Mouse (Mus musculus) MEL (cell line): ENCODE measurements around the gene Runx1. TPM values are rescaled to one million over a fixed set of nuclear protein-coding genes. Genes with fewer than 3 reads are reported as not detected.

ENCODE experiments used
- DNase-seq: peaks from one replicate; pipeline ENCODE4 v3.0.0; 2011; ENCODE audit warnings: low read depth, low spot score
- H3K27ac ChIP-seq: 2 replicates; pipeline ENCODE4 v1.5.1; 2012; ENCODE audit warnings: low read depth, mild to moderate bottlenecking, control low read depth, low read length, moderate library complexity; ENCODE audit not compliant: control insufficient read depth
- H3K27me3 ChIP-seq, 2 experiments: fragments of 150-350 bp in 1 of 2; sonication (generic) in 1 of 2; 2 replicates each; pipeline ENCODE4 v1.6.1; 2012; ENCODE audit warnings: low read length in 2 of 2, mild to moderate bottlenecking in 2 of 2, improper control_type of control experiment in 1 of 2, moderate library complexity in 1 of 2; ENCODE audit not compliant: insufficient read depth in 2 of 2, control insufficient read depth in 1 of 2
- H3K36me3 ChIP-seq, 2 experiments: 2 replicates each; pipeline ENCODE4 v1.6.1; 2012 to 2014; ENCODE audit warnings: low read length in 2 of 2, improper control_type of control experiment in 1 of 2, inconsistent platforms in 1 of 2, mild to moderate bottlenecking in 1 of 2; ENCODE audit not compliant: insufficient read depth in 2 of 2, control insufficient read depth in 1 of 2
- H3K4me1 ChIP-seq, 2 experiments: fragments of 150-350 bp in 1 of 2; sonication (generic) in 1 of 2; 2 replicates each; pipeline ENCODE4 v1.6.1; 2012; ENCODE audit warnings: low read length in 2 of 2, improper control_type of control experiment in 1 of 2, mild to moderate bottlenecking in 1 of 2; ENCODE audit not compliant: insufficient read depth in 2 of 2, control insufficient read depth in 1 of 2
- H3K4me3 ChIP-seq, 2 experiments: fragments of 150-350 bp in 1 of 2; sonication (generic) in 1 of 2; 2 replicates each; pipeline ENCODE4 v1.5.1; 2012; ENCODE audit warnings: low read depth in 2 of 2, low read length in 2 of 2, mild to moderate bottlenecking in 2 of 2, moderate library complexity in 2 of 2, control low read depth in 1 of 2, improper control_type of control experiment in 1 of 2; ENCODE audit not compliant: control insufficient read depth in 1 of 2, insufficient read depth in 1 of 2
- H3K79me2 ChIP-seq: 2 replicates; pipeline ENCODE4 v1.6.1; 2012; ENCODE audit warnings: mild to moderate bottlenecking, low read length, moderate library complexity; ENCODE audit not compliant: control insufficient read depth, poor library complexity, insufficient read depth
- H3K9ac ChIP-seq: 2 replicates; pipeline ENCODE4 v1.6.1; 2012; ENCODE audit warnings: low read depth, mild to moderate bottlenecking, control low read depth, low read length, moderate library complexity; ENCODE audit not compliant: control insufficient read depth, poor library complexity, severe bottlenecking
- H3K9me3 ChIP-seq: fragments of 150-350 bp; sonication (generic); replicated peaks from 2 replicates; pipeline ENCODE4 v1.6.1; 2012; ENCODE audit warnings: mild to moderate bottlenecking, low read length, improper control_type of control experiment, moderate library complexity; ENCODE audit not compliant: insufficient read depth
- BHLHE40 ChIP-seq: IDR thresholded peaks from 2 replicates; pipeline ENCODE4 v1.6.1; 2012; ENCODE audit warnings: low read depth, mild to moderate bottlenecking, inconsistent platforms, low read length, improper control_type of control experiment, borderline replicate concordance
- CHD1 ChIP-seq: IDR thresholded peaks from 2 replicates; pipeline ENCODE4 v1.6.1; 2012; ENCODE audit warnings: low read depth, mild to moderate bottlenecking, inconsistent platforms, low read length, improper control_type of control experiment
- CHD2 ChIP-seq: IDR thresholded peaks from 2 replicates; pipeline ENCODE4 v1.6.1; 2011; ENCODE audit warnings: low read length, improper control_type of control experiment
- CTCF ChIP-seq, 3 experiments: IDR thresholded peaks in 2 of 3; conservative IDR thresholded peaks in 1 of 3; 2 replicates each; pipeline ENCODE4 v1.5.1; 2011 to 2012; ENCODE audit warnings: low read length in 3 of 3, low read depth in 2 of 3, mild to moderate bottlenecking in 2 of 3, improper control_type of control experiment in 1 of 3, inconsistent platforms in 1 of 3, mixed read lengths in 1 of 3, moderate library complexity in 1 of 3; ENCODE audit not compliant: control insufficient read depth in 1 of 3, insufficient read depth in 1 of 3, poor library complexity in 1 of 3, severe bottlenecking in 1 of 3
- E2F4 ChIP-seq: IDR thresholded peaks from 2 replicates; pipeline ENCODE4 v1.6.1; 2011; ENCODE audit warnings: low read depth, low read length, improper control_type of control experiment, borderline replicate concordance
- ELF1 ChIP-seq: IDR thresholded peaks from 2 replicates; pipeline ENCODE4 v1.6.1; 2014; ENCODE audit warnings: low read depth, mild to moderate bottlenecking, inconsistent platforms, low read length, improper control_type of control experiment, moderate library complexity
- EP300 ChIP-seq, 2 experiments: IDR thresholded peaks; 2 replicates each; pipeline ENCODE4 v1.6.1; 2011; ENCODE audit warnings: improper control_type of control experiment in 2 of 2, low read length in 2 of 2, low read depth in 1 of 2, mild to moderate bottlenecking in 1 of 2
- ETS1 ChIP-seq: IDR thresholded peaks from 2 replicates; pipeline ENCODE4 v1.6.1; 2012; ENCODE audit warnings: low read depth, mild to moderate bottlenecking, inconsistent platforms, low read length, improper control_type of control experiment, moderate library complexity
- GABPA ChIP-seq: IDR thresholded peaks from 2 replicates; pipeline ENCODE4 v1.6.1; 2012; ENCODE audit warnings: low read depth, mild to moderate bottlenecking, inconsistent platforms, low read length, improper control_type of control experiment, moderate library complexity
- HCFC1 ChIP-seq: IDR thresholded peaks from 2 replicates; pipeline ENCODE4 v1.6.1; 2012; ENCODE audit warnings: low read depth, mild to moderate bottlenecking, inconsistent platforms, low read length, improper control_type of control experiment, moderate library complexity
- KAT2A ChIP-seq: conservative IDR thresholded peaks from 2 replicates; pipeline ENCODE4 v1.6.1; 2012; ENCODE audit warnings: low read depth, low read length, improper control_type of control experiment, inconsistent platforms
- MAFK ChIP-seq: IDR thresholded peaks from 2 replicates; pipeline ENCODE4 v1.6.1; 2011; ENCODE audit warnings: low read depth, mild to moderate bottlenecking, low read length, improper control_type of control experiment, borderline replicate concordance
- MAX ChIP-seq: IDR thresholded peaks from 2 replicates; pipeline ENCODE4 v1.6.1; 2011; ENCODE audit warnings: low read length, improper control_type of control experiment
- MAZ ChIP-seq: IDR thresholded peaks from 2 replicates; pipeline ENCODE4 v1.6.1; 2012; ENCODE audit warnings: low read depth, mild to moderate bottlenecking, inconsistent platforms, low read length, improper control_type of control experiment
- MEF2A ChIP-seq: IDR thresholded peaks from 2 replicates; pipeline ENCODE4 v1.6.1; 2014; ENCODE audit warnings: low read depth, mild to moderate bottlenecking, inconsistent platforms, low read length, improper control_type of control experiment; ENCODE audit not compliant: poor library complexity, insufficient replicate concordance, severe bottlenecking; ENCODE audit errors: extremely low read depth
- MXI1 ChIP-seq: IDR thresholded peaks from 2 replicates; pipeline ENCODE4 v1.6.1; 2011; ENCODE audit warnings: mild to moderate bottlenecking, low read depth, low read length, improper control_type of control experiment
- MYB ChIP-seq: IDR thresholded peaks from 2 replicates; pipeline ENCODE4 v1.6.1; 2011; ENCODE audit warnings: mild to moderate bottlenecking, low read depth, low read length, improper control_type of control experiment
- NELFE ChIP-seq: IDR thresholded peaks from 2 replicates; pipeline ENCODE4 v1.6.1; 2011; ENCODE audit warnings: low read depth, low read length, improper control_type of control experiment
- NRF1 ChIP-seq: IDR thresholded peaks from 2 replicates; pipeline ENCODE4 v1.6.1; 2014; ENCODE audit warnings: low read depth, mild to moderate bottlenecking, inconsistent platforms, low read length, improper control_type of control experiment, moderate library complexity; ENCODE audit not compliant: poor library complexity, insufficient read depth, severe bottlenecking
- POLR2A ChIP-seq, 2 experiments: IDR thresholded peaks; 2 replicates each; pipeline ENCODE4 v1.6.1; 2011 to 2012; ENCODE audit warnings: low read length in 2 of 2, mild to moderate bottlenecking in 2 of 2, control low read depth in 1 of 2, improper control_type of control experiment in 1 of 2, low read depth in 1 of 2, moderate library complexity in 1 of 2; ENCODE audit not compliant: control insufficient read depth in 1 of 2, insufficient read depth in 1 of 2, poor library complexity in 1 of 2
- POLR2AphosphoS2 ChIP-seq: IDR thresholded peaks from 2 replicates; pipeline ENCODE4 v1.6.1; 2011; ENCODE audit warnings: low read length, improper control_type of control experiment
- POLR2AphosphoS5 ChIP-seq: IDR thresholded peaks from 2 replicates; pipeline ENCODE4 v1.6.1; 2012; ENCODE audit warnings: low read depth, borderline replicate concordance, mild to moderate bottlenecking, inconsistent platforms, low read length, moderate library complexity, mixed read lengths
- RAD21 ChIP-seq: IDR thresholded peaks from 2 replicates; pipeline ENCODE4 v1.6.1; 2011; ENCODE audit warnings: mild to moderate bottlenecking, low read depth, low read length, improper control_type of control experiment
- RCOR1 ChIP-seq: IDR thresholded peaks from 2 replicates; pipeline ENCODE4 v1.6.1; 2012; ENCODE audit warnings: low read depth, mild to moderate bottlenecking, inconsistent platforms, low read length, improper control_type of control experiment
- SIN3A ChIP-seq: IDR thresholded peaks from 2 replicates; pipeline ENCODE4 v1.6.1; 2012; ENCODE audit warnings: low read length, improper control_type of control experiment, inconsistent platforms
- SMC3 ChIP-seq: IDR thresholded peaks from 2 replicates; pipeline ENCODE4 v1.6.1; 2011; ENCODE audit warnings: low read depth, low read length, improper control_type of control experiment
- TAL1 ChIP-seq: IDR thresholded peaks from 2 replicates; pipeline ENCODE4 v1.6.1; 2012; ENCODE audit warnings: mild to moderate bottlenecking, inconsistent platforms, low read length, moderate library complexity, mixed read lengths
- TBP ChIP-seq: IDR thresholded peaks from 2 replicates; pipeline ENCODE4 v1.8.0; 2011; ENCODE audit warnings: low read depth, low read length, improper control_type of control experiment
- TCF12 ChIP-seq: IDR thresholded peaks from 2 replicates; pipeline ENCODE4 v1.6.1; 2014; ENCODE audit warnings: low read depth, mild to moderate bottlenecking, inconsistent platforms, low read length, improper control_type of control experiment, moderate library complexity
- UBTF ChIP-seq: IDR thresholded peaks from 2 replicates; pipeline ENCODE4 v1.6.1; 2012; ENCODE audit warnings: low read depth, mild to moderate bottlenecking, inconsistent platforms, low read length, improper control_type of control experiment, moderate library complexity, borderline replicate concordance; ENCODE audit not compliant: insufficient read depth
- USF1 ChIP-seq: IDR thresholded peaks from 2 replicates; pipeline ENCODE4 v1.6.1; 2014; ENCODE audit warnings: low read depth, mild to moderate bottlenecking, inconsistent platforms, low read length, improper control_type of control experiment, moderate library complexity
- USF2 ChIP-seq, 2 experiments: IDR thresholded peaks; 2 replicates each; pipeline ENCODE4 v1.6.1; 2011 to 2012; ENCODE audit warnings: improper control_type of control experiment in 2 of 2, low read length in 2 of 2, borderline replicate concordance in 1 of 2, inconsistent platforms in 1 of 2, low read depth in 1 of 2, mild to moderate bottlenecking in 1 of 2; ENCODE audit not compliant: insufficient read depth in 1 of 2
- ZKSCAN1 ChIP-seq: IDR thresholded peaks from 2 replicates; pipeline ENCODE4 v1.6.1; 2012; ENCODE audit warnings: low read depth, mild to moderate bottlenecking, inconsistent platforms, low read length, improper control_type of control experiment, moderate library complexity
- ZMIZ1 ChIP-seq: IDR thresholded peaks from 2 replicates; pipeline ENCODE4 v1.6.1; 2012; ENCODE audit warnings: low read depth, mild to moderate bottlenecking, inconsistent platforms, low read length, improper control_type of control experiment, moderate library complexity
- ZNF384 ChIP-seq: IDR thresholded peaks from 2 replicates; pipeline ENCODE4 v1.6.1; 2012; ENCODE audit warnings: low read depth, mild to moderate bottlenecking, inconsistent platforms, low read length, improper control_type of control experiment
- polyA plus RNA-seq, 2 experiments: library from polyadenylated mRNA; stranded (reverse) in 1 of 2; unstranded in 1 of 2; fragments of >175 nt in 1 of 2; fragments of >200 nt in 1 of 2; gene quantifications; 2 replicates each; pipeline versions ENCODE4 v1.2.1 to v1.2.4; 2012; ENCODE audit warnings: low replicate concordance in 2 of 2, low read depth in 1 of 2; ENCODE audit not compliant: insufficient read length in 2 of 2, insufficient read depth in 1 of 2, missing spikeins in 1 of 2
- total RNA-seq: library from RNA; depleted of rRNA; stranded (reverse); fragments of 300-350 nt; gene quantifications from 2 replicates; pipeline ENCODE4 v1.2.3, GENCODE M21; 2012

Runx1 gene
- total and polyA plus RNA-seq, 3 experiments, result 14.3 to 23.5 TPM; not detected in 1

DNA sequence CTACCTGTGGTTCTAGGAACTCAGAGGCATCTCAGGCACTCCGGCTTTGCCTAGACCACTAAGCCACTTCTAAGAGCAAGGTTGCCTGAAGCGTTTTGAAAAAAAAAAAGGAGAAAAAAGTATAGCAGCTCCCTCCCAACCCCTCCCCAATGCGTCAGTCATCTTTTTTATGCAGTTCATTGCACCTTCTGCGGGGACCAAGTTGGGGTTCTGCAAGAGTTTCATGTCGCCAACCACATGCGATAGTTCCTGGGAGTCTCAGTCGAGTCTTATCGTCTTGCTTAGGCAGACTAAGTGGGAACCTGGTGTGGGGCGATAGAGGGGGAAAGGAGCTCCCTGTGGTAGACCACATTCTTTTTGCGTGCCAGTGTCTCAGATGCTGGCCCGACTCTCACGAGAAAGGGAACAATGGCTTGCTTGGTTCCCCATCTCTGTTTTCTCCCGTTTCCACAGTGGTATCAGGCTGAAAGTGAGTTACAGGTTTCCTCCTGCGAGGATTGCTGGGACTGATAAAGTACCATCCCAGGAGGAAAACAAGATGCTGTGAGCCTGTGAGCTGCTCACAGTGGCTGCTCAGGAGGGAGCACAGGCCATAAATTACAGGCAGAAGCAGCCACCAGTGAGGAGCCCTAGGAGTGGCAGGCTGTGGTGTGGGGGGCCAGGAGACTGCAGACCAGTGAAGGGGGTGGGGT is 3.9 kb downstream of the Runx1 start:
- Histone ChIP-seq H3K4me1 (peaks cover 0 to 54% of the 10 kb centered on the region in 2 experiments; a peak in 3 of 4 replicates), H3K36me3 (peaks cover under 1 to 46% of the 10 kb centered on the region in 2 experiments; a peak in 2 of 4 replicates), H3K4me3 (0 out of 4 replicates have a peak overlapping the region, but pooled peaks of 1 of the 2 experiments have one; percentile 85), H3K79me2 (peaks cover 63% of the 10 kb centered on the region), H3K27me3 (no peaks in the 10 kb centered on the region), H3K9ac (peak overlapping the region; percentile 82), H3K27ac (peak overlapping the region; percentile 97), H3K9me3 (no peaks in the 10 kb centered on the region)
- peak; percentile 94 for DNase-seq
- TF ChIP-seq NRF1, result no peak
- no peak for TF ChIP-seq E2F4
- no peak for TF ChIP-seq USF1
- TF ChIP-seq ZMIZ1, result 0 out of 2 replicates have a peak, but pooled peaks have one; percentile 53
- peak; percentile 46; the same call in 1 of the 2 replicates for TF ChIP-seq TBP
- TF ChIP-seq MAZ, result peak; percentile 92
- peak; percentile 48; the same call in 1 of the 2 replicates for TF ChIP-seq MYB
- peak; percentile 82 for TF ChIP-seq MXI1
- no peak for TF ChIP-seq ZKSCAN1
- TF ChIP-seq USF2 (IDR thresholded peaks at IDR 0.05; ENCODE audit: borderline replicate concordance in 1 of 2, insufficient read depth in 1 of 2, low read depth in 1 of 2, low read length in 2 of 2), result no peak
- peak; percentile 62 for TF ChIP-seq MAX
- TF ChIP-seq POLR2A (IDR thresholded peaks at IDR 0.05; ENCODE audit: control insufficient read depth in 1 of 2, insufficient read depth in 1 of 2, low read depth in 1 of 2, low read length in 2 of 2, poor library complexity in 1 of 2), result no peak
- TF ChIP-seq KAT2A, result no peak
- TF ChIP-seq GABPA, result no peak
- peak; percentile 97 for TF ChIP-seq TAL1
- TF ChIP-seq ZNF384, result peak; percentile 89
- TF ChIP-seq CTCF (IDR thresholded peaks at IDR 0.05 in 2 of 3, conservative IDR thresholded peaks at IDR 0.05 in 1 of 3; ENCODE audit: control insufficient read depth in 1 of 3, insufficient read depth in 1 of 3, low read depth in 2 of 3, low read length in 3 of 3, poor library complexity in 1 of 3, severe bottlenecking in 1 of 3), result no peak
- TF ChIP-seq POLR2AphosphoS5, result no peak
- TF ChIP-seq RAD21, result no peak
- no peak; the same call in 1 of the 2 replicates for TF ChIP-seq POLR2AphosphoS2
- TF ChIP-seq CHD2, result peak; percentile 65
- 0 out of 2 replicates have a peak, but pooled peaks have one; percentile 44 for TF ChIP-seq MEF2A
- TF ChIP-seq UBTF, result no peak
- TF ChIP-seq TCF12, result peak; percentile 96
- TF ChIP-seq HCFC1, result 0 out of 2 replicates have a peak, but pooled peaks have one; percentile 46
- TF ChIP-seq EP300 (IDR thresholded peaks at IDR 0.05; ENCODE audit: low read depth in 1 of 2, low read length in 2 of 2), result peak; percentile 93 to 96
- no peak for TF ChIP-seq NELFE
- peak; percentile 81; the same call in 1 of the 2 replicates for TF ChIP-seq MAFK
- no peak for TF ChIP-seq CHD1
- peak; percentile 90 for TF ChIP-seq ETS1
- peak; percentile 79 for TF ChIP-seq BHLHE40
- TF ChIP-seq RCOR1, result peak; percentile 88
- TF ChIP-seq SIN3A, result peak; percentile 84
- TF ChIP-seq ELF1, result no peak
- no peak; the same call in 1 of the 2 replicates for TF ChIP-seq SMC3
